Mouse (Mus musculus) liver, postnatal 0 days (tissue): ENCODE results near the gene Sclt1. TPM values are rescaled to one million over a fixed set of nuclear protein-coding genes. Genes with fewer than 3 reads are reported as not detected.

Source experiments
- ATAC-seq: fragments of 200-750 bp; cut with Nextera tagmentation; 2 replicates; pipeline ENCODE4 v1.8.0; 2017; ENCODE audit warnings: mild to moderate bottlenecking, moderate library complexity
- DNase-seq: peaks from one replicate; pipeline ENCODE4 v3.0.0-alpha.2; 2016
- H3K27ac ChIP-seq: fragments of 300-500 bp; sonication (generic); 2 replicates; pipeline ENCODE4 v1.5.1; 2014; ENCODE audit warnings: antibody characterized with exemption, moderate library complexity, mild to moderate bottlenecking, low read depth
- H3K27me3 ChIP-seq: fragments of 300-500 bp; sonication (generic); 2 replicates; pipeline ENCODE4 v1.6.1; 2014; ENCODE audit warnings: low read length, control low read depth, mixed read lengths; ENCODE audit not compliant: insufficient read depth
- H3K36me3 ChIP-seq: fragments of 300-500 bp; sonication (generic); replicated peaks from 2 replicates; pipeline ENCODE4 v1.6.1; 2014; ENCODE audit warnings: mild to moderate bottlenecking, control low read depth, low read length, moderate library complexity, mixed read lengths; ENCODE audit not compliant: insufficient read depth
- H3K4me1 ChIP-seq: fragments of 300-500 bp; sonication (generic); 2 replicates; pipeline ENCODE4 v1.6.1; 2014; ENCODE audit warnings: antibody characterized with exemption, mild to moderate bottlenecking, control low read depth; ENCODE audit not compliant: insufficient read depth
- H3K4me2 ChIP-seq: fragments of 300-500 bp; sonication (generic); 2 replicates; pipeline ENCODE4 v1.6.1; 2014; ENCODE audit warnings: low read depth, mild to moderate bottlenecking, low read length, moderate library complexity, mixed read lengths
- H3K4me3 ChIP-seq: fragments of 300-500 bp; sonication (generic); 2 replicates; pipeline ENCODE4 v1.5.1; 2014; ENCODE audit warnings: low read depth, low read length
- H3K9ac ChIP-seq: fragments of 300-500 bp; sonication (generic); replicated peaks from 2 replicates; pipeline ENCODE4 v1.6.1; 2014; ENCODE audit warnings: mild to moderate bottlenecking, moderate library complexity
- H3K9me3 ChIP-seq: fragments of 300-500 bp; sonication (generic); 2 replicates; pipeline ENCODE4 v1.6.1; 2016; ENCODE audit warnings: mild to moderate bottlenecking, control low read depth, low read length, mixed read lengths
- CTCF ChIP-seq: sonication (generic); IDR thresholded peaks from 2 replicates; pipeline ENCODE4 v1.5.1; 2016; ENCODE audit warnings: antibody characterized with exemption, low read depth
- EP300 ChIP-seq: IDR thresholded peaks from 2 replicates; pipeline ENCODE4 v1.6.1; 2016; ENCODE audit warnings: antibody characterized with exemption, low read depth, mild to moderate bottlenecking
- WGBS: fragments of 180-500 bp; shearing (Covaris S2); extraction: QIAGEN DNeasy Blood & Tissue Kit; methylation state at CpG from one replicate; pipeline ENCODE4 v1.1.7; 2014; ENCODE audit not compliant: insufficient replicate concordance; 5-methylcytosine and 5-hydroxymethylcytosine counted together
- polyA plus RNA-seq: library from polyadenylated mRNA; unstranded; fragments of >200 nt; fragmentation: Nextera tagmentation; extraction: Ambion mirVana; gene quantifications from 2 replicates; pipeline ENCODE4 v1.2.1, GENCODE M21; 2015

Sclt1 gene
- polyA plus RNA-seq, 1 experiment from 2014 or later, result 5.0 TPM

DNA sequence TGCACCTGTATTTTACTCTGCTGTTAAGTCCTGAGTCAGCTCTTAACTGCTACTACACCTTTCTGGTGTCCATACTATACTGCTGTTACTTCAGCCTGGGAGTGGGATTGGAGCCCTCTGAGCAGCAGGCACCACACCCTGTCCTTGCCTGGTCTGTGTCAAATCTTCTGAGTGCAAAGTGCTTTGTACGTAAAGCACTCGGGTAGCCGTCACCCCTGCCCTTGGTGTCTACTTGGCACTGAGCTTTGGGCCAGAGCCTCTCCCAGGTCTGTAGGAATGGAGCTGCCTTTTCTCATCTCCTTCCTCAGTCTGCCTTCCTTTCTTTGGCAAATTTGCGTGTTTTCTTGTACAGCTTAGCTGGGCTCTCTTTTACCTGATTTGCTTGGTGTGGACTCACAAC is 152.3 kb downstream of the Sclt1 start:
- DNase-seq (no peak), ATAC-seq (no peak)
- peaks cover 27% of the 10 kb centered on the region for H3K4me1 ChIP-seq
- H3K9ac ChIP-seq, result no peak overlapping the region
- no peak overlapping the region for H3K4me2 ChIP-seq
- no peak overlapping the region for H3K4me3 ChIP-seq
- WGBS, result 84% methylated on average over 4 of the region's 4 CpGs
- H3K27ac ChIP-seq, result no peak overlapping the region
- no peak for TF ChIP-seq EP300
- TF ChIP-seq CTCF, result no peak
- H3K27me3 ChIP-seq, result no peaks in the 10 kb centered on the region
- H3K36me3 ChIP-seq, result peaks cover 40% of the 10 kb centered on the region
- H3K9me3 ChIP-seq, result no peaks in the 10 kb centered on the region

DNA sequence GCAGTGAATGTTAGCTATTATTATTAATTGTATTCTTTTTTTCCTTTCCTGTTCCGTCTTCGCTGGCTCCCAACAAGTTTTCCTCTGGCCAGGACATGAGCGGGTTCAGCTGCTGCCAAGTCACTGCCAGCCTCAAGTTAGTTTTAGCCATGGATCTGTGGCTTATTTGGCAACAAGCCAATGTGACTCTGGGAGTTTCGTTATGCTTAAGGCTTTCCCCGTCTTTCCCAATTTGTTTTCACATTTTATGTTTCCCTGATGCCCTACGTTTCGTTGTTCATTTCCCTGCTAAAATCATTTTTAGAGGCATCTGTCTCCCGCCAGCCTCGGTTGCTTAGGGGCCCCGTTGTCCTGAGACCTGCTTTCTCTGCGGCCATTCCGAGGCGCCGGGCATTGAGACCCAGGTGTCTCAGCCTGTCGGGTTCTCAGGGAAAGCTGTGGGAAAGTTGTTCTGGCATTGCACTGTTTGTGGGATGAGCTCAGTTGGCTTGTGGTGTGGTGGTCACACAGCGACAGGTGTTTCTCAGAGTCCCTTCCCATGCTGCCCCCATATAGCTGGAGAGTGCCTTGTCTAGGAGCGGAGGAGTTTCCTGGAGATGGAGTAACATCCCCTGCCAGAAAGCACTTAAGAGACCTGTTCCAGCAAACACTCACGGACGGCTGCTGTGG is 152.9 kb downstream of the Sclt1 start:
- WGBS, result 81% methylated on average over 19 of the region's 19 CpGs

GRCm38 (mm10) chr3:41588495-41588894 is 153.8 kb downstream of the Sclt1 start:
- WGBS, result 69% methylated on average over 8 of the region's 8 CpGs
- Histone ChIP-seq H3K27ac (no peak overlapping the region), H3K4me3 (no peak overlapping the region), H3K9me3 (no peaks in the 10 kb centered on the region), H3K27me3 (no peaks in the 10 kb centered on the region), H3K4me1 (peaks cover 21% of the 10 kb centered on the region), H3K9ac (no peak overlapping the region), H3K4me2 (no peak overlapping the region), H3K36me3 (peaks cover 32% of the 10 kb centered on the region)
- no peak for DNase-seq
- no peak for TF ChIP-seq CTCF
- no peak for TF ChIP-seq EP300
- ATAC-seq, result no peak

More for the DNA sequence above, 152.9 kb downstream of the Sclt1 start:
- TF ChIP-seq EP300 (no peak), CTCF (no peak)
- no peak for DNase-seq
- no peak overlapping the region for H3K4me2 ChIP-seq
- no peak overlapping the region for H3K9ac ChIP-seq
- H3K9me3 ChIP-seq, result no peaks in the 10 kb centered on the region
- no peak overlapping the region for H3K4me3 ChIP-seq
- H3K36me3 ChIP-seq, result peaks cover 40% of the 10 kb centered on the region
- ATAC-seq, result no peak
- no peaks in the 10 kb centered on the region for H3K27me3 ChIP-seq
- peaks cover 24% of the 10 kb centered on the region for H3K4me1 ChIP-seq
- no peak overlapping the region for H3K27ac ChIP-seq

- H3K4me1 ChIP-seq, result peaks cover 22% of the 10 kb centered on the region
- H3K27me3 ChIP-seq, result no peaks in the 10 kb centered on the region
- H3K4me2 ChIP-seq, result no peak overlapping the region
- H3K9ac ChIP-seq, result no peak overlapping the region
- H3K36me3 ChIP-seq, result peaks cover 27% of the 10 kb centered on the region
- ATAC-seq (no peak), DNase-seq (no peak)
- no peak overlapping the region for H3K27ac ChIP-seq
- no peak overlapping the region for H3K4me3 ChIP-seq
- WGBS, result 27% methylated on average over 6 of the region's 6 CpGs
- H3K9me3 ChIP-seq, result no peaks in the 10 kb centered on the region
- no peak for TF ChIP-seq CTCF
- TF ChIP-seq EP300, result no peak
These were observed 154.7 kb downstream of the Sclt1 start for GRCm38 (mm10) chr3:41587588-41587987.

DNA sequence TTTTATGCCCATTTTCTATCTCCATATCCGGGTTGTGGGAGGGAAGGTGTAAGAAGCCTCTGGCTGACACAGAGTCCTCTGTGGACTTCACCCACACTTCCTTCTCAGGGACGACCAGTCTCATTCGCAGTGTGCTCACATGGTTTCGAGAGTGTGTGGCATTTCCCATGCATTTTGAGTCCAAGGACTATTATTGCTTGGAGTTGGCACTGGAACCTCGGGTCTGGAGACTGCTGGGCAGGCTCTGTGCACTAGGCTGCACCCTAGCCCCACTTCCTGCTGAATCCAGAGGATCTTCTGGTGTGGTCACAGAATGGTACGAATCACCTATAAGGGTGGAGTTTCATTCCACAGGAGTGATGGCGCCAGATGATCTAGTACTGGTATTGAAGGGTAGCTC is 155.4 kb downstream of the Sclt1 start:
- H3K4me1 ChIP-seq, result peaks cover 29% of the 10 kb centered on the region
- no peaks in the 10 kb centered on the region for H3K27me3 ChIP-seq
- ATAC-seq (no peak), DNase-seq (no peak)
- H3K36me3 ChIP-seq, result peaks cover 21% of the 10 kb centered on the region
- 52% methylated on average over 7 of the region's 7 CpGs for WGBS
- no peak overlapping the region for H3K4me2 ChIP-seq
- no peaks in the 10 kb centered on the region for H3K9me3 ChIP-seq
- no peak overlapping the region for H3K27ac ChIP-seq
- no peak overlapping the region for H3K4me3 ChIP-seq
- no peak overlapping the region for H3K9ac ChIP-seq
- TF ChIP-seq EP300 (no peak), CTCF (no peak)

- Histone ChIP-seq H3K4me1 (peaks cover 32% of the 10 kb centered on the region), H3K9ac (no peak overlapping the region), H3K9me3 (no peaks in the 10 kb centered on the region), H3K4me2 (no peak overlapping the region), H3K4me3 (no peak overlapping the region), H3K36me3 (0 out of 2 replicates have a peak, but pooled peaks cover 16% of the 10 kb centered on the region), H3K27me3 (no peaks in the 10 kb centered on the region), H3K27ac (no peak overlapping the region)
- no peak for TF ChIP-seq CTCF
- TF ChIP-seq EP300, result no peak
- 74% methylated on average over 6 of the region's 6 CpGs for WGBS
- DNase-seq, result no peak
- no peak for ATAC-seq
These were observed 156.0 kb downstream of the Sclt1 start for GRCm38 (mm10) chr3:41586330-41586729.
